Mouse (Mus musculus) thymus, adult 2 months (tissue): ENCODE data around the gene Foxd1.

Experiments used
- CTCF ChIP-seq: fragments of 200-500 bp; IDR thresholded peaks from 2 replicates; pipeline ENCODE4 v1.5.1; 2012; ENCODE audit warnings: mild to moderate bottlenecking, control low read depth, low read length, moderate library complexity, borderline replicate concordance; ENCODE audit not compliant: control insufficient read depth, poor library complexity, insufficient read depth; ENCODE audit errors: extremely low read depth
- POLR2A ChIP-seq: fragments of 200-500 bp; IDR thresholded peaks from 2 replicates; pipeline ENCODE4 v1.6.1; 2012; ENCODE audit warnings: mild to moderate bottlenecking, low read length, control low read depth, moderate library complexity; ENCODE audit not compliant: control insufficient read depth, poor library complexity, insufficient read depth; ENCODE audit errors: extremely low read depth

- no peak for TF ChIP-seq CTCF
- TF ChIP-seq POLR2A: no peak
These were observed 45.3 kb upstream of the Foxd1 start for GRCm38 (mm10) chr13:98308724-98309123.
